ENCODE assay signal across 8 mouse cellular contexts in genomic region chr7:30956756-30957366, GRCm38 (mm10). TPM values are rescaled to one million over a fixed set of nuclear protein-coding genes. Genes with fewer than 3 reads are reported as not detected.
DNase-seq lines count a peak whose midpoint lies in the region; ATAC-seq and TF ChIP-seq lines count a peak whose summit lies in the region.

Gene Usf2 (minus strand): TSS chr7:30956803.

- no peak for TF ChIP-seq EP300 in ES-Bruce4 (IDR thresholded peaks at IDR 0.05; ENCODE audit: insufficient read depth, low read depth, low read length)

- no peak for TF ChIP-seq CTCF in ES-Bruce4 (IDR thresholded peaks at IDR 0.05; ENCODE audit: low read depth, low read length)
- TF ChIP-seq CTCF in lung, adult 2 months (IDR thresholded peaks at IDR 0.05; ENCODE audit: insufficient read depth, low read length): no peak

- H3K27me3 ChIP-seq in ES-Bruce4 (ENCODE audit: control insufficient read depth, insufficient read depth, low read length, poor library complexity, severe bottlenecking): no peaks in the 10 kb centered on the region
- H3K27me3 ChIP-seq in forebrain, embryonic 12.5 days: no peaks in the 10 kb centered on the region
- no peaks in the 10 kb centered on the region for H3K27me3 ChIP-seq in heart, embryonic 16.5 days (ENCODE audit: control insufficient read depth, insufficient read depth, low read length)

- peaks cover 26% of the 10 kb centered on the region for H3K36me3 ChIP-seq in ES-Bruce4 (ENCODE audit: control insufficient read depth, insufficient read depth, low read length, poor library complexity, severe bottlenecking)
- H3K36me3 ChIP-seq in forebrain, embryonic 12.5 days (replicated peaks): peaks cover 43% of the 10 kb centered on the region
- peaks cover 37% of the 10 kb centered on the region for H3K36me3 ChIP-seq in heart, embryonic 16.5 days (ENCODE audit: control insufficient read depth, insufficient read depth)

- no peak for TF ChIP-seq POLR2A in ES-Bruce4 (IDR thresholded peaks at IDR 0.05; ENCODE audit: insufficient read depth, low read length)
- TF ChIP-seq POLR2A in lung, adult 2 months (IDR thresholded peaks at IDR 0.05; ENCODE audit: borderline replicate concordance, extremely low read depth, low read depth, low read length): no peak

- H3K4me1 ChIP-seq in ES-Bruce4 (ENCODE audit: control insufficient read depth, insufficient read depth, low read length): peaks cover 9% of the 10 kb centered on the region
- H3K4me1 ChIP-seq in forebrain, embryonic 12.5 days: peaks cover 24% of the 10 kb centered on the region
- H3K4me1 ChIP-seq in heart, embryonic 16.5 days (ENCODE audit: control insufficient read depth, insufficient read depth, low read length): peaks cover 13% of the 10 kb centered on the region
- H3K4me1 ChIP-seq in lung, adult 2 months (ENCODE audit: control insufficient read depth, insufficient read depth, low read length): peaks cover 7% of the 10 kb centered on the region

- peak; percentile 34 for DNase-seq in c-Kit-positive CD71-positive TER-119-negative erythroid progenitor cells, embryonic 14.5 days (ENCODE audit: low read depth)
- peak; percentile 84 to 88 for DNase-seq in kidney, postnatal 36 days
- peak; percentile 77 for DNase-seq in lung, adult 2 months
- peak; percentile 68 for DNase-seq in thymus, postnatal 0 days (ENCODE audit: low spot score)

- H3K27ac ChIP-seq in ES-Bruce4 (ENCODE audit: insufficient read depth, low read length): peak within 1 kb of the TSS; percentile 89
- peak within 1 kb of the TSS; percentile 99 for H3K27ac ChIP-seq in forebrain, embryonic 12.5 days
- peak within 1 kb of the TSS; percentile 99 for H3K27ac ChIP-seq in heart, embryonic 16.5 days (ENCODE audit: low read length)

- ATAC-seq in forebrain, embryonic 12.5 days (ENCODE audit: low FRiP score): peak; percentile 62
- peak; percentile 66 for ATAC-seq in heart, embryonic 16.5 days (replicated peaks; ENCODE audit: extremely low read depth, insufficient read depth, low FRiP score)
- 0 out of 2 replicates have a peak, but pooled peaks have one; percentile 18 for ATAC-seq in neutrophil, adult 5-6 weeks (ENCODE audit: extremely low read depth, insufficient number of reproducible peaks, low FRiP score, poor library complexity, severe bottlenecking)

- H3K9me3 ChIP-seq in ES-Bruce4 (replicated peaks; ENCODE audit: control insufficient read depth, insufficient read depth, low read length, poor library complexity, severe bottlenecking): no peaks in the 10 kb centered on the region
- H3K9me3 ChIP-seq in forebrain, embryonic 12.5 days: no peaks in the 10 kb centered on the region
- no peaks in the 10 kb centered on the region for H3K9me3 ChIP-seq in heart, embryonic 16.5 days (replicated peaks; ENCODE audit: control insufficient read depth, low read length)

- H3K4me2 ChIP-seq in forebrain, embryonic 12.5 days: peak within 1 kb of the TSS; percentile 91
- H3K4me2 ChIP-seq in heart, embryonic 16.5 days (ENCODE audit: low read depth, low read length): peak within 1 kb of the TSS; percentile 71

- peak within 1 kb of the TSS; percentile 99 for H3K9ac ChIP-seq in ES-Bruce4 (ENCODE audit: low read depth, poor library complexity, severe bottlenecking)
- H3K9ac ChIP-seq in forebrain, embryonic 12.5 days: peak within 1 kb of the TSS; percentile 99
- H3K9ac ChIP-seq in heart, embryonic 16.5 days (ENCODE audit: low read length): peak within 1 kb of the TSS; percentile 97

- peak within 1 kb of the TSS; percentile 99 for H3K4me3 ChIP-seq in ES-Bruce4 (ENCODE audit: low read depth, low read length)
- H3K4me3 ChIP-seq in forebrain, embryonic 12.5 days (replicated peaks): peak within 1 kb of the TSS; percentile 100
- H3K4me3 ChIP-seq in heart, embryonic 16.5 days (ENCODE audit: low read length): peak within 1 kb of the TSS; percentile 78
- H3K4me3 ChIP-seq in lung, adult 2 months (replicated peaks; ENCODE audit: extremely low read depth, low read depth, low read length): peak within 1 kb of the TSS; percentile 99

- WGBS in forebrain, embryonic 12.5 days: under 1% methylated on average over 31 of the region's 82 CpGs
- under 1% methylated on average over 47 of the region's 82 CpGs for WGBS in heart, embryonic 16.5 days
- under 1% methylated on average over 51 of the region's 82 CpGs for WGBS in lung, adult 2 months

RNA-seq across cellular contexts. Expression of gene Usf2, which starts in this region (rescaled TPM):
- polyA plus RNA-seq in ES-Bruce4 (2011; ENCODE audit: insufficient read depth, insufficient read length, low read depth, missing spikeins): 62.7 and 71.4 TPM in 2 replicates
- 26.4 and 27.3 TPM in 2 replicates for polyA plus RNA-seq in forebrain, embryonic 12.5 days (2016; fragmentation: Nextera tagmentation; extraction: Ambion mirVana)
- 15.5 and 16.6 TPM in 2 replicates for polyA plus RNA-seq in heart, embryonic 16.5 days (2015; fragmentation: Nextera tagmentation; extraction: Ambion mirVana)
- 122 and 190 TPM in 2 replicates for polyA plus RNA-seq in lung, adult 2 months (2012; rRNA removed)
- total RNA-seq in neutrophil, adult 5-6 weeks (2017): 178 and 186 TPM in 2 replicates
- polyA plus RNA-seq in thymus, postnatal 0 days (2015; fragmentation: Nextera tagmentation; extraction: Ambion mirVana): 20.7 and 23.6 TPM in 2 replicates

Comparison
In these comparisons a context has a peak if more than half of its experiments do, and no peak if none do; other contexts are left out.
1. Peak in every context shown above with its lines: DNase-seq, ATAC-seq, H3K4me3 ChIP-seq and H3K27ac ChIP-seq.
2. DNase-seq: peak in every context shown above with its lines; median percentile 86 in kidney, postnatal 36 days; 77 in lung, adult 2 months; 68 in thymus, postnatal 0 days; 34 in c-Kit-positive CD71-positive TER-119-negative erythroid progenitor cells, embryonic 14.5 days.